Mouse (Mus musculus): ENCODE measurements at regions not wholly inside any gene's neighbourhood (a gene's known extent, or its start where the extent isn't known, plus 50 kb on each side); places are given as distances from the start of the nearest gene placed in this dataset.

DNA sequence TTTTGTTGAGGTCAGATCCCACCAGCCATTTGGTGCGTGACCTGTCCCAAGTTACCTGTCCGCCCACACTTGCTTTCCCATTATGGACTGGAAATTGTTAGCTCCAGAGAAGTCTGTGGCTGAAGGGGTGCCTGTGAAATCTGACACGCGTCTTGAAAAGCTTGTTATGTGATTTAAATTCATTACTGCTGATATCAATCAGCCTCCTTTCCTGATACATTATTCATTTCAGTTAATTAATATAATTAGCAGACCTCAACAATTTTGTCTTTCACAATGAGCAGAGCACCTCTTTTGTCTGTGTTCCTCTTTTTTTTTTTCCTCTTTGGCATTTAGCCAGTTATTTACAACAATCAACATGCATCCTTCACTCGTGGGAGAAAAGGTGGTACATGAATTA lies 58.6 kb upstream of the Grip1 start:
- no peak for DNase-seq (ENCODE audit: low read depth, low spot score)

DNA sequence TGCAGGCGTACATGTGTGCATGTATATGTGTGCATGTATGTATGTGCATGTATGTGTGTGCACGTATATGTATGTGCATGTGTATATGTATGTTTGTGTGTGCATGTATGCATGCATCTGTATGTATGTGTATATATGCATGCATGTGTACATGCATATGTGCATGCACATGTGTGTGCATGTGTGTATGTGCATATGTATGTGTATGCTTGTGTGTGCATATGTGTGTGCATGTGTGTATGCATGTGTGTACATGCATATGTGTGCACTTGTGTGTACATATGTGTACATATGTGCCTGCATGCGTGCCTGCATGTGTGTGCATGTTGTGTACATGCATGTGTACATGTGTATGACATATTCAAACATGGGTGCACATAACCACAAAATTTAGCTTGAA lies 65.7 kb upstream of the Grip1 start:
- no peak for DNase-seq (ENCODE audit: low read depth, low spot score)

DNA sequence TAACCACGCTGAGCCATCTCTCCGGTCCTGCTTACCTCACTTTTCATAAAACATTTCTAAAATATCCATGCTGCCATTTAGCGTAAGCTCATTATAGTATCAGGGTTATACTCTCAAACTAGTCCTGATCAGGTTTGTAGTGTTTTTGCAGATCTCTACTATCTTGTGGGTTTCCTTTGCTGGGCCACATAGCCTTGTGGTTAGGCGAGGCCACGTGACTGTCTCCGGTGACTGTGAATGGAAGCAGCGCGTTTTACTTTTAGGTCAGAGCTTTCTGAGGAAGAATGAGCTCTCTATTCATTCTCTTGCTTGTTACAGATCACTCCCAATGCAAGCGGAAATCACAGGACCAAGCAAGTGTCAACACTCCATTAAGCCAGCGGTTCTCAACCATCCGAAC lies 71.4 kb upstream of the Grip1 start:
- no peak for DNase-seq (ENCODE audit: low read depth, low spot score)

DNA sequence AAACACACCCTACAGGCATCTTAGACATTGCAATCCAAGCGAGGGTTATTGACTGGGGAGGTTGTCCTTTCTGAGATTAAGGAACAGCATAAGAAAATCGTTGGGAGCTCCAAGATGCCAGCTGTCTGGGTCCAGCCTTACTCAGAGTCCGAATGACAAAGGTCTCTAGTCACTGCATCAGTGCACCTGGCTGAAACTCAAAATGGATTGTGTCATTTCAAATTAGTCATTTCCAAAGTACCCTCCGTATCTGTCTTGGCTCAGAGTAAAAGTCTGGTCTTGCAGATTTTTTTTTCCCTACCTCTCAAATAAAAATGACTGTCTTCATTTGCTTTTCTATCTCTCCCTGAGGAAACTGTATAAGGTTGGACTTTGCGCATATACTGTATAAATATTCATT lies 85.1 kb upstream of the Grip1 start:
- no peak for DNase-seq (ENCODE audit: low read depth, low spot score)

DNA sequence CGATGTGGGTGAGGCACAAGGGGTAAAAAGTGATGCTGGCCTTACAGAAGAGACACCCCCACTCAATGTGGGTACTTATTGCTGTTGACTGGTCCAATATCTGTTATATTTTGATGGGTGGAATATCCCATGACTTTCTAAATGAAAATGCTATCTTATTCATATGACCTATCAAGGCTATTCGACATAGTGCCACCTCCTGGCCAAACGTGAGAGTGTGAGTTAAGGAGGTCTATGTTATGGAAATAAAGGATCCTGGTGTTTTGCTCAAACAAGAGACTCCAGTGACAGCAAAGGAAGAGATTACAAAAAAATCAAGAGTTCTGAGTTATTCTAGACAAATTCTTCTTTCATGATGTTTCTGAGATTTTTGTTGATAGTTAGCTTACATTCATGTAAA lies 90.0 kb upstream of the Grip1 start:
- peak; percentile 7 for DNase-seq (ENCODE audit: low read depth, low spot score)

DNA sequence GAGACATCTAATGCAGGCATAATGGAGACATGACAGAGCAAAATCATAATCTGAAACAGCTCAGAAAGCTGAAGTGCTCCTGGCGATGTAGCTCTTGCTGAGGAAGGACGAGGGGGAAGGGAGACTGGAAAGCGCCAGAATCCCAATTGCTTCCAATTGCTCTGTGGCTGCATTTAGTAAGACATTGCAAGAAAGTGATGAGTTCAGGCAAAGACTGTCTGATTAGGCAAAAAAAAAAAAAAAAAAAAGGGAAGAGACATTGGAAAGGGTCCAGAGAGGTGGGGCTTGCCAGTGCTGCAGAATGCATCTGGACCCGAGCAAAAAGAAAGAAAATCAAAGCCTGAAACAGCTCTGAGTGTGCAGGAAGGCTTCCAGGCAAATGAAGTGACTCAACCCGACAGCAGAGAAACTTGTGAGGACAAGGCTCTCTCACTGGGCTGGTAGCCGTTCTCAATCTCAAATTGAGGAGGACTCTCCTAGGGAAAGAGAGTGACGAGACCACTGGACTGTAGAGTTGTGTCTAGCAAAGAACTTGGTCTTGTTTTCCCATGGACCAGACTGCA lies 94.8 kb upstream of the Grip1 start:
- DNase-seq (ENCODE audit: low read depth, low spot score), result no peak

DNA sequence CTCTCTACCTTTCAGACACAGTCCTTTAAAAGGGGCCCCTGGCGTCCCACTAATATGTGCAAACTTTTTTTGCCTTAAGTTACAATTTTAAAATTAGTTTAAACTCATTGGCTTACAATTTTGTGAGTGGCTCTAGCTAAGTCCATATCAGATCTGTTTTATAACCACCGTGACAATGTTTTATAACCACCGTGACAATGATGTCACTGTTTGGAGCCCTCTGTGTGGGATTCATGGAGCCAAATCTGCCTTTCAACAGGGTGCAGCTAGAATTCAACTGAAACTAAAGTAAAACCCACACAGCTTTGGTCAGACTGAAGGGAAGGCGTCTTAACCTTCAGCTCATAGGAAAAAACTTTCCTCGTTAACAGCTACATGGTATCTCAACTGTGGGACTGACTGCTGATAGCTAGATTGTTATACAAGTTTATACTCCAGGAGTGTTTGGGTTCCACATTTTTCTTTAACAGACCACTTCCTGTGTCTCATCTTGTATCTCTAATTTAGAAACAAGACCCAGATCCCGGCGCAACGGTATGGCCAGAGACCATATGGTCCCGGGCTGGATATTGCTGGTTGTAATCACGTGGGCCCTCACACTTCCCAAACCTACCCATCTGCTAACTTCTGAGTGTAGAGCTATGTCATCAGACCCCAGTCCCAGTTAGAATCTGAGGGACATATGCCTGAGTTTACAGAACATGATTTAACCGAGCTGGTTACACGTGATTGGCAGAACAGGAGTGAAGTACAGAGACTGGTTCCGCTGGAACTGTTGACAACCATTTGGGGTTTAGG lies 102.7 kb upstream of the Cand1 start:
- no peak for DNase-seq (ENCODE audit: low read depth, low spot score)

DNA sequence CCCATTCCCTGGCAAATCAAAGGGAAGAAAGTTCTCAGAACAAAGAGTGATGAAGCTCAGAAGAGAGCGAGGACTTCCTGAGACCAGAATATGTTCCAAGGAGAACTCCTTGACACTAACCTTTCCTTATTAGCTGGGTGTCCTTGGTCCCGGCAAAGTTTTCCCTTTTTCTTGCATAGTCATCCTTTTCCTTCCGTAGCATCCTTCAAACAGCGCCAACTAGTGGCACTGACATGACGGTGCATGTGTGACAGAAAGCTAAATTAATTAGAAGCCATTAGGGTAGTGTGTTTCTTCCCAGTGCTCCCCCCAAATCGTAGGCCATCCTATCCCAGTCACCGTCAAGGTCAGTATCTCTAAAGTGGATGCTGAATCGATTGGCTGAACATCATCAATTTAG lies 100.5 kb upstream of the Cand1 start:
- DNase-seq (ENCODE audit: low read depth, low spot score), result peak; percentile 24

DNA sequence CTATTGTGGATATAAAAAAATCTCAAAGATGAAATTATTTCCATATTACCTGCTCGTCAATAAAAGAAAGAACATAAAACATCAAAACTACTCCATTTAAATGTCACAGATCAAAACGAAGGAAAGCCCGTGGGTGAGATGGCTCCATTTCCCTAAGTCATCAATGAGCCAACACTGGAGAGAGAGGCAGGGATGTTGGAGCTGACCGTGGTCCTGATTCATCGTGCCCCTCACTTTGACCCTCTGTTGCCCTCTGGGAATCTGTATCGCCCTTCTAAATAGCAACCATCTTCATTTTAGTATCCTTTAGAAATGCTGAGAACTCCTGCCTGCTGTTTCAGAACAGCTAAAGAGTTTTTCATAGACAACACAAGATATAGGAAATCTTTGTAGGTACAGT lies 87.1 kb upstream of the Cand1 start:
- no peak for DNase-seq (ENCODE audit: low read depth, low spot score)

DNA sequence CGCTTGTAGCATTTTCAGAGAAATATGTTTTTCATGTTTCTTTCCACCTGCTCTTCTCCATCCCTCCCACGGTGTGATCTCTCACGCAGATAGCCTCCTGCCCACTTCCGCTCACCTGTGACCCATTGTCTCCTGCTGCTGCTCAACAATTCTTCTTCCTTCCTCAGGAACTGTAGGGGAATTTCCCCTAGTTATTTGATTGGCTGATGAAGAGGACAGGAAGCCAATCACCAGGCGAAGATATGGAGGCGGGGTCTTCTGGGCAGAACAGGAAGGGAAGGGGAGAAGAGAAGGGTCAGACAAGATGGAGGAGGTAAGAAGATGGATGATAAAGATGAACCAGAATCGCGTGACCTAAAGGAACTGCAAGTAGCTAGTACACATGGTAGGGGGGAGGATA lies 80.1 kb upstream of the Cand1 start:
- no peak for DNase-seq (ENCODE audit: low read depth, low spot score)

DNA sequence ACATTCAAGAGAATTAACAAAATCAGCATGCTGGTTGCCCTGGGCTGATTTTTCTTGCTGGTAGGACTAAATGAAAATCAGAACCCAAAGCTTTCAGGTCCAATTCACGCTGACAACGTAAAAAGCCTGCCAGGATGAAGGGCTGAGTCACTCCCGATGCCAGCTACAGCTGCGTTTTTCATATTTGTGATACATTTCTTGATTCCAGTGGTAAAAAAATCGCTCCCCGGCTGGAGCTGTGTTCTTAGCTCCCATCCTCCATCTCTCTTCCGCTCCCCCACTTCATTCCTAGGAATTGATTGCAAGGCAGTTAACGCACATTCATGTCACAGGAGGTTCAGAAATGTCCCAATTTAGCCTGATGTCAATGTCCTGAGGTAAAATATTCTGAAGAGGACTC lies 78.6 kb upstream of the Cand1 start:
- no peak for DNase-seq (ENCODE audit: low read depth, low spot score)

DNA sequence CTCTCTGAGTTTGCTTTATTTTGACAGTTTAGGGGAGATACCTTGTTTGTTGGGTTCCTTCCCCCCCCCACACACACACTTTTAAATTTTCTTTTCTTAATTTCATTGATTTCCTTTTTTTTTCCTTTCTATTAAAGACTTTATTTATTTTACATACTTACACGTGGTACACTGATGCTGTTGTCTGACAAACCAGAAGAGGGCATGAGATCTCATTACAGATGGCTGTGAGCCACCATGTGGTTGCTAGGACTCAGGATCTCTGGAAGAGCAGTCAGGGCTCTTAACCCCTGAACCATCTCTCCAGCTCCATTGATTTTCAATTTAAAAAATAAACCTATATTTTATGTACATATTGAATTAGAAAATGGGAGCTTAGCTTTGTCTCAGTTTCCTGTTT lies 71.7 kb upstream of the Cand1 start:
- no peak for DNase-seq (ENCODE audit: low read depth, low spot score)

DNA sequence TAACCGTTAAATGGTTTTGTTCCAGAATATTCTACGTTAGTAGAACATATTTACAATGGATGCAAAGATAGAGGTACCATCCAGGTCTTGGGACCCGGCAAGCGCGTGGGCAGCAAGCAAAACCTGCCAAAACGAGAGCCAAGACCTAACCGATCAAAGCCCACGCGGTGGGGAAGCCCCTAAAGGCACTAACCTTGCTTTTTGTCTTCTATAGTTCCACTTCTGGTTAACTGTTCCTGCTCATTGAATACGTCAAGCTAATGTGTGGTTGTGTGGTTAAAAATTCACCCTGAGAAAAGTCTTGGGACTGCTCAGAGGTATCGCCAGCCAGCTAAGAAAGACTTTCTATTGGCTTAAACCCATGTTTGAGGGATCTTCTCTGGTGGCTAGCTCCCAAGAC lies 55.9 kb upstream of the Cand1 start:
- DNase-seq (ENCODE audit: low read depth, low spot score), result no peak

DNA sequence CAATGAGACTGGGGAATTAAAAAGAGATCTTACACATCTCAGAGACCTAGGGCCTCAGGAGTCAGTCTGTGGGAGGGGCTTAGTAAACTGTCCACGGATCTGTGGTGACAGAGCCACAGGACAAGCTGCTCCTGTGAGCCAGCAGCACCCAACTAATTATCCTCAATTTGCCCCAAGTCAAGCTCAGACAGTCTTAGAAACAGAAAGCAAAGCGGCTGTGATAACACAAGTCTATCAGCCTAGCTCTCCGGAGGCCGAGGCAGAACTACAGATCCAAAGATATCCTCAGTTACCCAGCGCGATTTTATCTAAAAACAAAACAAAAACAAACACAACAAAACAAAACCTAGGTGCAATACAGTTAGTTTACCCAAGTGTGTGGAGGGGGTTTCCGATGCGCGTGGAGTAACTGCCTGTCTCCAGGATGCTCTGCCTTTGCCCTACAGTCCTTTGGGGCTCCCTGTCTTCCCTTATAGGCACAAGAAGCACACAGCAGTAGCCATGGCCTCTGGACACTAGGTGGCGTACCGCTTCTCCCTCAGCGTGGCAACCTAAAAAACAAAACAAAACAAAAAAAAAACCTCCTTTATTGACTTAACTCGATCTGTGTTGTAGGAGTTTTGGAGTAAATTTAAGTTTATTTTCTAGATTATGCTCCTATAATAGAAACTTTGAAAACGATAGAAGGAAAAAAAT lies 54.7 kb upstream of the Cand1 start:
- DNase-seq (ENCODE audit: low read depth, low spot score), result peak; percentile 13

DNA sequence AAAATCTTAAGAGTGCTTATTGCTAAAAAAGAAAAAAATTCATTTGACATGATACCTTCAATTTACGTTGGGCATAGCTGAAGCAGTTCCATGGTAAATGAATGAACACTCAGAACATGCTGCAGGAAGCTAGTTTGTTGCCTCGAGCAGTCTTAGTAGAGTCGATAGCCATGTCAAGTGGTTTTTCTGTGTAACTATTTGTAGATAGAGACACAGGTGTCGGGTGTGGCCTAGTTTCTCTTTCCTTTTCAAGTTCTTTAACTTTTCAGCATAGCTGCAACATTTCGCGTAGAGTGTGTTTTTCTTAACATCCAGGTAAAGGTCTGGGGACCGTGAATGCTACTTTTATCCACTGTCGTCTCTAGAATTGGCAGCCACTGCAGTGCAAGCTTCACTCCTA lies 53.5 kb upstream of the Cand1 start:
- DNase-seq (ENCODE audit: low read depth, low spot score), result no peak
